16 mouse cellular contexts compared by ENCODE assay signal in genomic region chr15:97742074-97742473, GRCm38 (mm10). TPM values are rescaled to one million over a fixed set of nuclear protein-coding genes. Genes with fewer than 3 reads are reported as not detected.
A peak's percentile ranks its signal among the peaks of the same experiment; 100 is the strongest.
DNase-seq lines count a peak whose midpoint lies in the region; ATAC-seq and TF ChIP-seq lines count a peak whose summit lies in the region.
"Had no signal": no experiment of that assay in that cellular context is flagged by ENCODE, and none has a peak within 500 bp of the region (broad histone marks: within the 10 kb centered on the region; RNA-seq: fewer than 3 reads in every experiment).

No protein-coding gene starts in this region.

- H3K27ac ChIP-seq in forebrain, postnatal 0 days (ENCODE audit: low read depth, low read length): 0 out of 2 replicates have a peak overlapping the region, but pooled peaks have one; percentile 15
- H3K27ac ChIP-seq in forebrain, embryonic 14.5 days (ENCODE audit: low read depth, low read length): no peak overlapping the region
- H3K27ac ChIP-seq in heart, embryonic 16.5 days (ENCODE audit: low read length): peak overlapping the region; percentile 37
- H3K27ac ChIP-seq in midbrain, embryonic 14.5 days (replicated peaks; ENCODE audit: low read depth, low read length): peak overlapping the region; percentile 14
- H3K27ac ChIP-seq in midbrain, embryonic 16.5 days (ENCODE audit: low read length): no peak overlapping the region
- 0 out of 2 replicates have a peak overlapping the region, but pooled peaks have one; percentile 2 for H3K27ac ChIP-seq in midbrain, embryonic 15.5 days
- H3K27ac ChIP-seq: embryonic facial prominence, embryonic 10.5 days; hindbrain, embryonic 15.5 days; lung, embryonic 15.5 days; stomach, postnatal 0 days had no signal

- no peaks in the 10 kb centered on the region for H3K9me3 ChIP-seq in forebrain, postnatal 0 days (ENCODE audit: low read length)
- no peaks in the 10 kb centered on the region for H3K9me3 ChIP-seq in forebrain, embryonic 14.5 days (replicated peaks; ENCODE audit: control insufficient read depth, low read length)
- H3K9me3 ChIP-seq in heart, embryonic 16.5 days (replicated peaks; ENCODE audit: control insufficient read depth, low read length): 0 out of 2 replicates have a peak, but pooled peaks cover 2% of the 10 kb centered on the region
- no peaks in the 10 kb centered on the region for H3K9me3 ChIP-seq in midbrain, embryonic 14.5 days (ENCODE audit: control insufficient read depth, low read length)
- H3K9me3 ChIP-seq in midbrain, embryonic 16.5 days (replicated peaks; ENCODE audit: control insufficient read depth, low read length, poor library complexity, severe bottlenecking): 0 out of 2 replicates have a peak, but pooled peaks cover 2% of the 10 kb centered on the region
- H3K9me3 ChIP-seq in midbrain, embryonic 15.5 days: no peaks in the 10 kb centered on the region
- H3K9me3 ChIP-seq: embryonic facial prominence, embryonic 10.5 days; G1E; hindbrain, embryonic 15.5 days; lung, embryonic 15.5 days had no signal

- no peak; the same call in 1 of the 2 replicates for ATAC-seq in forebrain, postnatal 0 days
- no peak for ATAC-seq in forebrain, embryonic 14.5 days
- ATAC-seq in heart, embryonic 16.5 days (replicated peaks; ENCODE audit: extremely low read depth, insufficient read depth, low FRiP score): 0 out of 2 replicates have a peak, but pooled peaks have one; percentile 23
- ATAC-seq in midbrain, embryonic 14.5 days (ENCODE audit: low FRiP score, low TSS enrichment): no peak
- ATAC-seq in midbrain, embryonic 16.5 days: no peak
- ATAC-seq in midbrain, embryonic 15.5 days (replicated peaks): no peak

- H3K27me3 ChIP-seq in forebrain, postnatal 0 days (ENCODE audit: insufficient read depth, low read length): no peaks in the 10 kb centered on the region
- H3K27me3 ChIP-seq in forebrain, embryonic 14.5 days (replicated peaks; ENCODE audit: control insufficient read depth, insufficient read depth, low read length): no peaks in the 10 kb centered on the region
- H3K27me3 ChIP-seq in heart, embryonic 16.5 days (ENCODE audit: control insufficient read depth, insufficient read depth, low read length): no peaks in the 10 kb centered on the region
- no peaks in the 10 kb centered on the region for H3K27me3 ChIP-seq in midbrain, embryonic 14.5 days (ENCODE audit: control insufficient read depth, insufficient read depth, low read length)
- no peaks in the 10 kb centered on the region for H3K27me3 ChIP-seq in midbrain, embryonic 16.5 days (ENCODE audit: control insufficient read depth, insufficient read depth, low read depth, low read length)
- H3K27me3 ChIP-seq in midbrain, embryonic 15.5 days (replicated peaks): 0 out of 2 replicates have a peak, but pooled peaks cover 4% of the 10 kb centered on the region
- H3K27me3 ChIP-seq: hindbrain, embryonic 15.5 days; lung, embryonic 15.5 days had no signal

- no peak for TF ChIP-seq CTCF in forebrain, postnatal 0 days (IDR thresholded peaks at IDR 0.05; ENCODE audit: low read depth)
- TF ChIP-seq CTCF in lung, adult 2 months (IDR thresholded peaks at IDR 0.05; ENCODE audit: insufficient read depth, low read length): no peak

- no peak for TF ChIP-seq POLR2A in lung, adult 2 months (IDR thresholded peaks at IDR 0.05; ENCODE audit: borderline replicate concordance, extremely low read depth, low read depth, low read length)

- H3K36me3 ChIP-seq in forebrain, postnatal 0 days (ENCODE audit: insufficient read depth): peaks cover 4% of the 10 kb centered on the region; the same call in 1 of the 2 replicates
- H3K36me3 ChIP-seq in forebrain, embryonic 14.5 days (ENCODE audit: control insufficient read depth, insufficient read depth, low read length): no peaks in the 10 kb centered on the region
- H3K36me3 ChIP-seq in heart, embryonic 16.5 days (ENCODE audit: control insufficient read depth, insufficient read depth): no peaks in the 10 kb centered on the region
- H3K36me3 ChIP-seq in midbrain, embryonic 14.5 days (ENCODE audit: control insufficient read depth, insufficient read depth, low read length): no peaks in the 10 kb centered on the region
- no peaks in the 10 kb centered on the region; the same call in 1 of the 2 replicates for H3K36me3 ChIP-seq in midbrain, embryonic 16.5 days (ENCODE audit: control insufficient read depth, insufficient read depth, low read length)
- H3K36me3 ChIP-seq in midbrain, embryonic 15.5 days (replicated peaks): no peaks in the 10 kb centered on the region
- H3K36me3 ChIP-seq: embryonic facial prominence, embryonic 10.5 days; hindbrain, embryonic 15.5 days had no signal

- WGBS in forebrain, postnatal 0 days: 59% methylated on average over 7 of the region's 7 CpGs
- WGBS in forebrain, embryonic 14.5 days: 64% methylated on average over 7 of the region's 7 CpGs
- WGBS in heart, embryonic 16.5 days: 37% methylated on average over 7 of the region's 7 CpGs
- 48% methylated on average over 7 of the region's 7 CpGs for WGBS in midbrain, embryonic 14.5 days
- 42% methylated on average over 7 of the region's 7 CpGs for WGBS in midbrain, embryonic 16.5 days
- WGBS in midbrain, embryonic 15.5 days: 49% methylated on average over 7 of the region's 7 CpGs
- 52% methylated on average over 7 of the region's 7 CpGs for WGBS in lung, adult 2 months

- H3K9ac ChIP-seq in forebrain, postnatal 0 days: no peak overlapping the region
- H3K9ac ChIP-seq in forebrain, embryonic 14.5 days (ENCODE audit: low read length): no peak overlapping the region
- H3K9ac ChIP-seq in heart, embryonic 16.5 days (ENCODE audit: low read length): peak overlapping the region; percentile 18; the same call in 1 of the 2 replicates
- no peak overlapping the region for H3K9ac ChIP-seq in midbrain, embryonic 14.5 days (replicated peaks; ENCODE audit: low read length)
- no peak overlapping the region for H3K9ac ChIP-seq in midbrain, embryonic 16.5 days (ENCODE audit: low read depth, low read length)
- H3K9ac ChIP-seq in midbrain, embryonic 15.5 days: no peak overlapping the region
- H3K9ac ChIP-seq: hindbrain, embryonic 15.5 days; lung, embryonic 15.5 days had no signal

- H3K4me3 ChIP-seq in forebrain, postnatal 0 days (ENCODE audit: low read depth, low read length): no peak overlapping the region
- H3K4me3 ChIP-seq in forebrain, embryonic 14.5 days (ENCODE audit: low read depth, low read length): no peak overlapping the region
- no peak overlapping the region for H3K4me3 ChIP-seq in heart, embryonic 16.5 days (ENCODE audit: low read length)
- no peak overlapping the region for H3K4me3 ChIP-seq in midbrain, embryonic 14.5 days (replicated peaks; ENCODE audit: low read depth, low read length)
- no peak overlapping the region for H3K4me3 ChIP-seq in midbrain, embryonic 16.5 days (ENCODE audit: low read depth, low read length)
- H3K4me3 ChIP-seq in midbrain, embryonic 15.5 days: no peak overlapping the region
- H3K4me3 ChIP-seq in lung, adult 2 months (replicated peaks; ENCODE audit: extremely low read depth, low read depth, low read length): no peak overlapping the region
- H3K4me3 ChIP-seq: embryonic facial prominence, embryonic 10.5 days; hindbrain, embryonic 15.5 days; lung, embryonic 15.5 days had no signal

- DNase-seq in forebrain, postnatal 0 days: no peak
- DNase-seq in forebrain, embryonic 14.5 days (ENCODE audit: low spot score): no peak
- no peak for DNase-seq in heart, postnatal 25 days (ENCODE audit: low spot score)
- no peak for DNase-seq in midbrain, embryonic 14.5 days
- no peak for DNase-seq in lung, adult 2 months
- DNase-seq: adrenal gland, postnatal 36 days; cerebellum, postnatal 25 days; kidney, adult 9 months had no signal

- H3K4me2 ChIP-seq in forebrain, postnatal 0 days (ENCODE audit: low read depth): no peak overlapping the region
- no peak overlapping the region for H3K4me2 ChIP-seq in forebrain, embryonic 14.5 days (ENCODE audit: low read length)
- no peak overlapping the region for H3K4me2 ChIP-seq in heart, embryonic 16.5 days (ENCODE audit: low read depth, low read length)
- H3K4me2 ChIP-seq in midbrain, embryonic 14.5 days (ENCODE audit: low read length): no peak overlapping the region
- no peak overlapping the region for H3K4me2 ChIP-seq in midbrain, embryonic 16.5 days (ENCODE audit: low read length)
- H3K4me2 ChIP-seq in midbrain, embryonic 15.5 days: no peak overlapping the region
- H3K4me2 ChIP-seq: hindbrain, embryonic 15.5 days; lung, embryonic 15.5 days had no signal

- H3K4me1 ChIP-seq in forebrain, postnatal 0 days (ENCODE audit: insufficient read depth): no peaks in the 10 kb centered on the region
- no peaks in the 10 kb centered on the region for H3K4me1 ChIP-seq in forebrain, embryonic 14.5 days (ENCODE audit: control insufficient read depth, insufficient read depth, low read length)
- peaks cover 22% of the 10 kb centered on the region for H3K4me1 ChIP-seq in heart, embryonic 16.5 days (ENCODE audit: control insufficient read depth, insufficient read depth, low read length)
- H3K4me1 ChIP-seq in midbrain, embryonic 14.5 days (ENCODE audit: control insufficient read depth, insufficient read depth, low read length): peaks cover 3% of the 10 kb centered on the region; the same call in 1 of the 2 replicates
- peaks cover 6% of the 10 kb centered on the region; the same call in 1 of the 2 replicates for H3K4me1 ChIP-seq in midbrain, embryonic 16.5 days (ENCODE audit: control insufficient read depth, insufficient read depth, low read length)
- peaks cover 12% of the 10 kb centered on the region; the same call in 1 of the 2 replicates for H3K4me1 ChIP-seq in midbrain, embryonic 15.5 days
- H3K4me1 ChIP-seq in lung, adult 2 months (ENCODE audit: control insufficient read depth, insufficient read depth, low read length): no peaks in the 10 kb centered on the region; the same call in 1 of the 2 replicates

- intact Hi-C loops in heart, postnatal 25 days (cut with DNase I): no loop called here

RNA-seq across cellular contexts. Expression of gene Endou, which starts 10.9 kb away (rescaled TPM):
- 0.14 and 0.15 TPM in 2 replicates for total RNA-seq in forebrain, postnatal 0 days (2014; rRNA removed)
- polyA plus RNA-seq in forebrain, postnatal 0 days (2015; fragmentation: Nextera tagmentation; extraction: Ambion mirVana): 0.18 and 0.34 TPM in 2 replicates
- 0.11 and 0.14 TPM in 2 replicates for polyA plus RNA-seq in forebrain, embryonic 14.5 days (2014; fragmentation: Nextera tagmentation; extraction: Ambion mirVana)
- 2.8 and 9.6 TPM in 2 replicates for polyA plus RNA-seq in heart, embryonic 16.5 days (2015; fragmentation: Nextera tagmentation; extraction: Ambion mirVana)
- 1 to 10 TPM; 1.4 to 1.8 TPM for total RNA-seq in heart, postnatal 25 days (2021)
- 0.14 TPM in 1 of 2 replicates, not detected in the other for polyA plus RNA-seq in midbrain, embryonic 14.5 days (2014; fragmentation: Nextera tagmentation; extraction: Ambion mirVana)
- 0.14 and 0.23 TPM in 2 replicates for polyA plus RNA-seq in midbrain, embryonic 16.5 days (2015; fragmentation: Nextera tagmentation; extraction: Ambion mirVana)
- 0.17 and 0.27 TPM in 2 replicates for polyA plus RNA-seq in midbrain, embryonic 15.5 days (2015; fragmentation: Nextera tagmentation; extraction: Ambion mirVana)
- 4.0 and 18.9 TPM in 2 replicates for polyA plus RNA-seq in lung, adult 2 months (2012; rRNA removed)
- polyA plus RNA-seq: G1E had no signal

RNA-seq across cellular contexts. Expression of gene Rapgef3, which starts 25.7 kb away (rescaled TPM):
- total RNA-seq in forebrain, postnatal 0 days (2014; rRNA removed): 16.6 and 22.0 TPM in 2 replicates
- polyA plus RNA-seq in forebrain, postnatal 0 days (2015; fragmentation: Nextera tagmentation; extraction: Ambion mirVana): 6.5 and 8.7 TPM in 2 replicates
- 4.9 and 6.4 TPM in 2 replicates for polyA plus RNA-seq in forebrain, embryonic 14.5 days (2014; fragmentation: Nextera tagmentation; extraction: Ambion mirVana)
- 26.3 and 28.7 TPM in 2 replicates for polyA plus RNA-seq in heart, embryonic 16.5 days (2015; fragmentation: Nextera tagmentation; extraction: Ambion mirVana)
- 10 to 100 TPM; 20.7 to 26.5 TPM for total RNA-seq in heart, postnatal 25 days (2021)
- polyA plus RNA-seq in midbrain, embryonic 14.5 days (2014; fragmentation: Nextera tagmentation; extraction: Ambion mirVana): 7.2 and 8.8 TPM in 2 replicates
- 19.7 and 21.3 TPM in 2 replicates for polyA plus RNA-seq in midbrain, embryonic 16.5 days (2015; fragmentation: Nextera tagmentation; extraction: Ambion mirVana)
- 15.4 and 16.8 TPM in 2 replicates for polyA plus RNA-seq in midbrain, embryonic 15.5 days (2015; fragmentation: Nextera tagmentation; extraction: Ambion mirVana)
- 94.2 and 133 TPM in 2 replicates for polyA plus RNA-seq in lung, adult 2 months (2012; rRNA removed)

RNA-seq across cellular contexts. Expression of gene Slc48a1, which starts 36.2 kb away (rescaled TPM):
- total RNA-seq in forebrain, postnatal 0 days (2014; rRNA removed): 40.2 and 56.4 TPM in 2 replicates
- 123 and 135 TPM in 2 replicates for polyA plus RNA-seq in forebrain, postnatal 0 days (2015; fragmentation: Nextera tagmentation; extraction: Ambion mirVana)
- 65.4 and 69.1 TPM in 2 replicates for polyA plus RNA-seq in forebrain, embryonic 14.5 days (2014; fragmentation: Nextera tagmentation; extraction: Ambion mirVana)
- polyA plus RNA-seq in heart, embryonic 16.5 days (2015; fragmentation: Nextera tagmentation; extraction: Ambion mirVana): 71.0 and 76.0 TPM in 2 replicates
- total RNA-seq in heart, postnatal 25 days (2021): 10 to 100 TPM; 76.5 to 83.0 TPM
- polyA plus RNA-seq in midbrain, embryonic 14.5 days (2014; fragmentation: Nextera tagmentation; extraction: Ambion mirVana): 72.9 and 100 TPM in 2 replicates
- polyA plus RNA-seq in midbrain, embryonic 16.5 days (2015; fragmentation: Nextera tagmentation; extraction: Ambion mirVana): 92.1 and 100 TPM in 2 replicates
- polyA plus RNA-seq in midbrain, embryonic 15.5 days (2015; fragmentation: Nextera tagmentation; extraction: Ambion mirVana): 85.7 and 90.1 TPM in 2 replicates
- 158 and 174 TPM in 2 replicates for polyA plus RNA-seq in lung, adult 2 months (2012; rRNA removed)

RNA-seq across cellular contexts. Expression of gene Rpap3, which starts 36.4 kb away (rescaled TPM):
- 39.6 and 45.5 TPM in 2 replicates for total RNA-seq in forebrain, postnatal 0 days (2014; rRNA removed)
- polyA plus RNA-seq in forebrain, postnatal 0 days (2015; fragmentation: Nextera tagmentation; extraction: Ambion mirVana): 45.6 and 47.7 TPM in 2 replicates
- 44.3 and 45.4 TPM in 2 replicates for polyA plus RNA-seq in forebrain, embryonic 14.5 days (2014; fragmentation: Nextera tagmentation; extraction: Ambion mirVana)
- polyA plus RNA-seq in heart, embryonic 16.5 days (2015; fragmentation: Nextera tagmentation; extraction: Ambion mirVana): 18.1 and 22.9 TPM in 2 replicates
- 10 to 100 TPM; 12.8 to 14.3 TPM for total RNA-seq in heart, postnatal 25 days (2021)
- 45.5 and 50.3 TPM in 2 replicates for polyA plus RNA-seq in midbrain, embryonic 14.5 days (2014; fragmentation: Nextera tagmentation; extraction: Ambion mirVana)
- 37.3 and 41.9 TPM in 2 replicates for polyA plus RNA-seq in midbrain, embryonic 16.5 days (2015; fragmentation: Nextera tagmentation; extraction: Ambion mirVana)
- 31.1 and 33.7 TPM in 2 replicates for polyA plus RNA-seq in midbrain, embryonic 15.5 days (2015; fragmentation: Nextera tagmentation; extraction: Ambion mirVana)
- polyA plus RNA-seq in lung, adult 2 months (2012; rRNA removed): 3.1 and 5.0 TPM in 2 replicates

Comparison
In these comparisons a context has a peak if more than half of its experiments do, and no peak if none do; other contexts are left out.
1. H3K27ac ChIP-seq: peak in forebrain, postnatal 0 days (single experiment), heart, embryonic 16.5 days (single experiment), midbrain, embryonic 14.5 days (single experiment) and midbrain, embryonic 15.5 days (single experiment); none in forebrain, embryonic 14.5 days (single experiment) and midbrain, embryonic 16.5 days (single experiment).